Mouse (Mus musculus): ENCODE data around the gene Tigd4.

- TF ChIP-seq CTCF (IDR thresholded peaks at IDR 0.05) (no peak), POLR2A (IDR thresholded peaks at IDR 0.05; ENCODE audit: insufficient read depth, low read depth, low read length) (no peak), EP300 (IDR thresholded peaks at IDR 0.05; ENCODE audit: insufficient read depth, low read depth, low read length) (no peak)
Measured at GRCm38 (mm10) chr3:84646007-84646290, 52.6 kb downstream of the Tigd4 start.

Data from heart, adult 2 months (tissue).